Mouse (Mus musculus) testis, adult 2 months (tissue): ENCODE data around the gene Setd2.

Experiments used
- CTCF ChIP-seq: fragments of 200-500 bp; IDR thresholded peaks from 2 replicates; pipeline ENCODE4 v1.5.1; 2012; ENCODE audit warnings: low read depth, mild to moderate bottlenecking, inconsistent platforms, low read length, moderate library complexity; ENCODE audit not compliant: control insufficient read depth, insufficient read depth, insufficient replicate concordance
- POLR2A ChIP-seq: fragments of 200-500 bp; IDR thresholded peaks from 2 replicates; pipeline ENCODE4 v1.6.1; 2012; ENCODE audit warnings: low read depth, mild to moderate bottlenecking, inconsistent platforms, low read length, moderate library complexity; ENCODE audit not compliant: control insufficient read depth

DNA sequence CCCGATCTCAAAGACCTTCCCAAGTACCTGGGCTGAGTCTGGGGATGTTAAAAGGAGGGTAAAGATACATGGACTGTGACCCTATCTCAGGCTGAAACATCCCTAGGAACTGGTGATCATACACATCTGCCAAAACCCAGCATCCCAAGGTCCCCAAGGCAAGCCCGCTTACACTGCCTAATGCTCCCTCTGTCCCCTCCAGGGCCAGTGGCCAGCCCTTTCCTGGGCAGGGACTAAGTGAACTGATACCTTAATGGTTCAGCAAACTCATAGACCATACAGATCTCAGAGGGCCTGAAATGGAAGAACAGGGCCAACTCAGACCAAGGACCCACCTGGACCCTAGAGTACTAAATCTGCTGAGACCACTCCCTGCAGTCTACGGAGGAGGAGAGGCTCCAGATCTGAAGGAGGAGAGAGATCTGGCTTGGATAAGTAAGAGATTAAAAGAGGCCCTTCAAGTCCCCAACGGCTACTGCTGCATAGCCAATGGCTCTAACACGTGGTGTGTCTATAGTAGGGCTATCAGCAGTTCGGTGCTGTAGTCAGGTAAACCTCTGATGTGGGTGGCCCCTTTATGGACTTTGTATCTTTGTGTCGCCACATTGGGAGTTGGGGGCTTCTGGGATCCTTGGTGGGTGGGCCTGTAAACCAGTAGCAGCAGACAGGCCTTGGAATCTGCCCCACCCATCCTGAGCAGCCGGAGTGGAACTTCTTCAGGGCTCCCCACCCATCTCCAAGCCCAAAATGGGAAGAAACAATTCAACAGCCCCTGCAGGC, 91.2 kb downstream of the Setd2 start:
- no peak for TF ChIP-seq CTCF
- TF ChIP-seq POLR2A = no peak
